Mouse (Mus musculus) layer of hippocampus, adult 18-20 months (tissue): ENCODE measurements around the gene Zer1. TPM values are rescaled to one million over a fixed set of nuclear protein-coding genes. Genes with fewer than 3 reads are reported as not detected.
"Not testable (repeated sequence)": the region's sequence is repeated elsewhere in the genome, so short reads cannot be mapped to it uniquely, and the experiment has no call there.

Experiments
- DNase-seq, 2 experiments: peaks; one replicate each; pipeline ENCODE4 v3.0.0; 2022; ENCODE audit warnings: low spot score in 2 of 2
- long read RNA-seq: library from polyadenylated mRNA; stranded (forward); transcript quantifications from one replicate; pipeline ENCODE4 v2.0.0, GENCODE M21; 2021
- total RNA-seq, 2 experiments: library from RNA; stranded (reverse); gene quantifications; 2 replicates each; pipeline ENCODE4 v1.2.3; 2021

Zer1 gene
- total RNA-seq, result 100 to 1,000 TPM; 187 to 193 TPM
- long read RNA-seq, full-length matches to known transcripts, result 216 of 429 reads
- long read RNA-seq, partial matches to known transcripts, result 49 of 429 reads
- long read RNA-seq, other reads (novel, unspliced or antisense), result 164 of 429 reads

GRCm38 (mm10) chr2:30124472-30125274 is at the start of gene Zer1:
TSS of gene Zer1 (minus strand) at chr2:30124585.
- peak; percentile 92 to 96 for DNase-seq

DNA sequence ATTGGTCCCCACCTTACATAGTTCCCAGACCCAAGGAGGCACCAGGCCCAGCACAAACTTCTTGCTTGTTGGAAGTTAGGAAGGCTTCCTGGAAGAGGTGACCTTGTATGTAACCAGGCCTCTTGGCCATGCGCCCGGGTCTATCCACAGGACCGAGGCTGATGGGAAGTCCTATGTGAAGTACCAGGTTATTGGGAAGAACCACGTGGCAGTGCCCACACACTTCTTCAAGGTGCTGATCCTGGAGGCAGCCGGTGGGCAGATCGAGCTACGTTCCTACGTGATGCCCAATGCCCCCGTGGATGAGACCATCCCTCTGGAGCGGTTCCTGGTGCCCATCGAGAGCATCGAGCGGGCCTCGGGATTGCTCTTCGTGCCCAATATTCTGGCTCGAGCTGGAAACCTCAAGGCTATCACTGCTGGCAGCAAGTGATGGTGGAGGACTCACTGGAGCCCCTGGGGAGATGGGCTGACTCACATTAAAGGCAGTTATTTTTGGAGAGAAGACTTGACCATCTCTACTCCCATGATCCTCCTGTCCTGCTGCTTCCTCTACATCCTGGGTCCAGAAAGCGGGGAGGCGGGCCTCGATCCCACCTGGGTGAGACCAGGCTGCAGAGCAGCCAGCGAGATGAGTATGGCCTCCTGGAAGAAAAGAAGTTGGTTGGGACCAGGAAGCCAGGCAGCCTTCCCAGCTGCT is 49.3 kb upstream of the Zer1 start:
- no peak for DNase-seq

GRCm38 (mm10) chr2:30171997-30172382 is 47.6 kb upstream of the Zer1 start:
- no peak for DNase-seq

- DNase-seq, result peak; percentile 79 to 92
Observed at GRCm38 (mm10) chr2:30171371-30171996, 47.1 kb upstream of the Zer1 start, which contains the start of gene Endog. TSS of gene Endog (plus strand) at chr2:30171493.

DNA sequence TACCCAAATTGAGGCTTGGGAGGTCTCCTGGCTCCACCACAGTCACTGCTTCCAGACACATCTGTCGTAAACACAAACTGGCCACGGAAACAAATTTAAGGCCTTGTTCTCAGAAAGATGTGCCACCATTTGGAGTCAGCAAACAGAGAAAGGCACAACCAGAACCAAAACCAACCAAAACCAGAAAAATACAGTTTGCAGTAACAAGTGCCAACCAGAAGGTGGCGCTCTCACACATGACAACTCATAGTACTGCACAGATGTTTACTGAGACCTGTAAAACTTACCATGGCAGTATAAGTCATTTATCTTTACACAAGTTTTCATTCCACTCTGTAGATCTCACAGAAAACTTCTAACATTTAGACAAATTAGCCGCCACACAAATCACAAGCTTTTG is 42.3 kb upstream of the Zer1 start:
- DNase-seq, result no peak

- DNase-seq, result no peak
Observed at GRCm38 (mm10) chr2:30164340-30164932, 40.1 kb upstream of the Zer1 start.

DNA sequence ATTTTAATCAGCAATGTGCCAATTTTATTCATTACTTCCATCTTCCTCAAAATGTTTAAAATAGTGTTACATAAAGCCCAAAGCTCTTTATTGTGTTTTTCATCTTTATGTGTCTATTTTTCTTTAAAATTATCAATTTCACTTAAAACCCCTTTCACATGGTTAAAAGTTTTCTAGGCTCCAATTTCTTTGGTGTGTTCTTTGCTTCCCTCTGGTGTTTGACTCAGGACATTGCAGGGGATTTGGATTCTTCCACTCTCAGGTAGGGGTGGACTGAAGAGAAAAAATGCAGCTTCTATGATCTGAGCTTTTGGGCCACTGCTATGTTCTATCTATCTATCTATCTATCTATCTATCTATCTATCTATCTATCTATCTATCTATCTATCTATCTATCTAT is 37.4 kb upstream of the Zer1 start:
- DNase-seq, result peak in 1 of 2 experiments; percentile 61

DNA sequence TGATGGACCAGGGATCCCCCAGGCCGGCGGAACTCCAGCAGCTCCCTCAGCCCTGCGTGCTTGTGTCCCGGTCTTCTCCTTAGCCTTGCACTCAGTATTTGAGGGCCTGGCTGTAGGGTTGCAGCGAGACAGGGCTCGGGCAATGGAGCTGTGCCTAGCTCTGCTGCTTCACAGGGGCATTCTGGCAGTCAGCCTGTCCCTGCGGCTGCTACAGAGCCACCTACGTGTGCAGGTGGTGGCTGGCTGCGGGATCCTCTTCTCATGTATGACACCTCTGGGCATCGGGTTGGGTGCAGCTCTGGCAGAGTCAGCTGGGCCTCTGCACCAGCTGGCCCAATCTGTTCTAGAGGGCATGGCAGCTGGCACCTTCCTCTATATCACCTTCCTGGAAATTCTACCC is 35.5 kb upstream of the Zer1 start:
- DNase-seq, result not testable (repeated sequence)

- no peak for DNase-seq
Observed at GRCm38 (mm10) chr2:30152616-30153015, 28.2 kb upstream of the Zer1 start.

DNA sequence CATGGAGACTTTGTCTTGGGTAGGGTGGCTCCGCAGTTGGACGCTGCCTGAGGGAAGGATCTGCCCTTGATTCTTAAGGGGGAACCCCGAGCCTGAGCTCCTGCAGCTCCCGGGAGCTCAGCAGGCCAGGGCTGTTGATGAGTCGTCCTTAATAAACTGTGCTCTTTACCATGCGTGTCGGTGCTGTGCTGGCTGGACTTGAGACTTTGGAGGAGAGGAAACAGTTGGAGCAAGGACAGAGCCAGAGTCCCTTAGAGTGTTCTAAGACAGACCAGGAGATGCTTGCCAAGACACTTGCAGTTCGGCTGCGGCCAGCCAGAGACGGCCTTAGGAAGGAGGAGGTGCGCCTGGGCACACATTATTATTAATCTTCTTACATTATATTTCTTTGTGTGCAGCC is 27.5 kb upstream of the Zer1 start:
- no peak for DNase-seq

DNA sequence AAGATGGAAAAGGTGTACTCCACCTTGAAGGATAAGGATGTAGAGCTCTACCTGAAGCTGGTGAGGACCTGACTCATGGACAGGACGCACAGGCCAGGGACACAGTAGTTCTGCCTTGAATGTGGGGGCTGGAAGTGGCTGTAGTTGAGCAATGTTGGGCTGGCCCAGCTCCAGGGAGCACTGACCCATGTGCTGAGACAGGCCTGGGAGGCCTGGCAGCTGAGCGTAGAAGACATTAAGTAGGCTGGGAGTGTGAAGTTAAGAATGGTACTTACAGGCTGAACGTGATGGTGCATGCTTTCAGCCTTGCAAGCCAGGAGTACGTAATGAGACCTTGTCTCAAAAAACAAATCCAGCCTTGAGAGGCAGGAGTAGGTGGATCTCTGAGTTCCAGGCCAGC is 23.1 kb upstream of the Zer1 start:
- DNase-seq, result no peak

GRCm38 (mm10) chr2:30144436-30144835 is 20.1 kb upstream of the Zer1 start:
- no peak for DNase-seq

DNA sequence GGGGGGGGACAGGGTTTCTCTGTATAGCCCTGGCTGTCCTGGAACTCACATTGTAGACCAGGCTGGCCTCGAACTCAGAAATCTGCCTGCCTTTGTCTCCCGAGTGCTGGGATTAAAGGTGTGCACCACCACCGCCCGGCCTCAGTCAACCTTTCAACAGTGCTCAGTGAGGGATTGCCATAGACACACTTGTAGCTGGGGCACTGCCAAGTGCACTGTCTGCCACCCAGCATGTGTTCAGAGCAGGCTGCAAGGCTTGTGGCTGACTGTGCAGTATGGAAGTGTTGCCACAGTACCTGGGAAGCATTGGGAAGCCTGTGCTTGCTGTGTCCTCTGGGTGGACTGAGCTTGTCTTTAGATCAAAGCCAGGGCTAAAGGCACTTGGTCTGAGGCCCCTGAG is 15.6 kb upstream of the Zer1 start:
- peak in 1 of 2 experiments; percentile 57 for DNase-seq

DNA sequence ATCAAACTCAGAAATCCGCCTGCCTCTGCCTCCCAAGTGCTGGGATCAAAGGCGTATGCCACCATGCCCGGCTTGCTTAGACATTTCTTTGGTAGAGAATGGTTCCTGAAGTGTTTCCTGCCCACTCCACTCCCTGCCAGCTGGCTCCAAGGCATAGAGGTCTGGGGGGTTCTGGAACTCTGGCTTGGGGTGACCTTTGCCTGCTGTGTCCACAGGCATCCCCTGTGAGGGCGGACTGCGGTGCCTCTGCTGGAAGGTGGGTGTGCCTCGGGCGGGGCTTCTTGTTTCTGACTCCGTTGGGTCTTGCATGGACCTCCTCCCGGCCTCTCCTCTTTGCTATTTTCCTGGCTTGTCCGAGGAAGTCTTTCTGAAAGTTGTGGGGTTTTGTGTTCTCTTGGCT is 12.1 kb upstream of the Zer1 start:
- no peak for DNase-seq

GRCm38 (mm10) chr2:30134928-30135620 is 10.7 kb upstream of the Zer1 start:
- no peak for DNase-seq

DNA sequence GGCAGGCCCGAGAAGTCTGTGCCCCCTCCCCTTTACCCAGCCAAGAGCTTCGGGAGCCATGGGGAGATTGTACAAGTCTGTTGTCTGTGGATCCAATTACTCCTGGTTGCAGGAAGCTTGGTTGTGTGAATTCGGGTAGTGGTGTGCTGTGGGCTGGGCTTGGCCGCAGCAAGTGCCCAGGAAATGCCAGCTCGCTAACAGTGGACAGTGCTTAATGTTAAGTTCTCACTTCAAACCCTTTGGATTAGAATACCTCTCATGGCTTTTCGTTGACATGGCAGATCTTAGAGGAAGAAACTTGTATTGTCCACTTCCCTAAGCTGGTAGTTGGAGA is 10.0 kb upstream of the Zer1 start:
- DNase-seq, result no peak

DNA sequence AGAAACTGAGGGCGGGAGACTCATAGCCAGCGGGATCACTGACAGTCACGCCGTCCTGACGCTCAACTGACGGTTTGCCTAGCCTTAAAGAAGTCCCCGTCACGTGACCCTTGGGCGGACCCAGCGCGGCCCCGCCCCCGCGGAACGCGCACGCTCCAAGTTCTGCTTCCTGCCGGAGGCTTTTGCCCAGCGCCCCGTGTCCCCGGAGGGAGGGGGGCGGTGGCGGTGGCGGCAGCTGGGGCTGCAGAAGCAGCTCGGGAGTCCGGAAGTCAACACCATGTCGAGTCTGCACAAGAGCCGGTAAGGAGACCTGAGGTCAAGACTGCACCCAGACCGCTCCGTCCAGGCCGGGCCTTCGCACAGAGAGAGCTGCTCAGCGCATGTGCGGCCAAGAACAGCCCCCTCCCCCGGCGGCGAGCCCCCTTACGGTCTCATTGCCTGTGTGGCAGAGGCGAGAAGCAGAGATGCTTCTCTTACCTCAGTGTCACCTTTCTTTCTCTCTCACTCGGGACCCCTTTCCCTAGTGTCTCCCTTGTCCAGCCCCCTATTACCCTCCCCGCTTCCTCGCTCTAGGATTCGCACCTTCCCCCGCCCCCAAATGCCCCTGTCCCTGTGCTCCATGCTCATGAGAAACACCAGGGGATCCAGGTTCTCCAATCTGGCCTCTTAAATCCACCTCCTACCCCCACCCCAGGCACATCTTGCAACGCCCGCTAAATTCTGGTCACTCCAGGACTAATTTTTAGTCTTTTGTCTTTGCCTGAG is 9.4 kb upstream of the Zer1 start, which contains the start of gene Tbc1d13:
TSS of gene Tbc1d13 (plus strand) at position 134 of the 765 bp plus-strand sequence.
- DNase-seq, result peak; percentile 96 to 99

DNA sequence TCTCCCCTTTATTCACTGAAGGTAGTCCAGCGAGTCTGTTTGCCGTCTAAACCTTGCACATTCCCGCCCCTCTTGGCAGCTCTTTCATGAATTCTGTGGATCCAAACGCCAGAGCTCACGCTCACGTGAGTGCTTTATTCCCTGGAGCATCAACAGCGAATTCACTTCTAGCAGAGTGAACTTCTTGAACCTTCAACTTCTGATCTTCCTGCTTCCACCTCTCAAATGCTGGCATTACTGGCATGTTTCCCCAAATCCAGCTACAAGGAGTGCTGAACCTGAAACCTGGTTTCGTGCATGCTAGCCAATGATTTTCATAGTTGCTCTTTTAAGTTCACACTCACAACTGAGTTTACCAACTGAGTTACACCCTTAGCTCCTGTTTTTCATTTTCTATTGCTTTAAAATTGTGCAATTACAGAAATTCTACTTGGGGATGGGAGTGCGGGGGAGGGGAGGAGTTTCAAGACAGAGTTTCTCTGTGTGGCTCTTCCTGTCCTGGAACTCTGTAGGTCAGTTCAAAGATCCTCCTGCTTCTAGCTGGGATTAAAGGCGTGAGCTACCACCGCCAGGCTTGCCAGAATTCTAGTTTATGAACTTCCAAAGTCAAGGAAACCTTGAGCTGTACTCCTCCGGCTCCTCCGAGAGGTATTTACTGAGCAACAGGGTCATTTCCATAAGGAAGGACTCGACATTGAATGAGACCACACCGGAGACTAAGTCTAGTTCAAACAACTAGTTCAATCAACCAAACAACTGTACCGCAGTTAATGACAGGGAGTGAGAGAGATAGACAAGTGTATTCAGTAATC is 8.6 kb upstream of the Zer1 start:
- no peak for DNase-seq

GRCm38 (mm10) chr2:30131240-30131639 is 6.9 kb upstream of the Zer1 start:
- not testable (repeated sequence) for DNase-seq
